Mouse (Mus musculus) common myeloid progenitor, adult 5-6 weeks (primary cell): ENCODE results near the gene Aldh1a2. TPM values are rescaled to one million over a fixed set of nuclear protein-coding genes. Genes with fewer than 3 reads are reported as not detected.

Source experiments
- ATAC-seq: replicated peaks from 2 replicates; pipeline ENCODE4 v1.8.0; 2016; ENCODE audit warnings: low read depth, mild to moderate bottlenecking, moderate TSS enrichment, inconsistent platforms; ENCODE audit not compliant: poor library complexity, severe bottlenecking
- total RNA-seq: library from RNA; stranded (forward); fragments of 200-1000, 187-1606 nt; gene quantifications from 2 replicates; pipeline ENCODE4 v1.2.3, GENCODE M21; 2017

Gene Aldh1a2
- total RNA-seq, 1 experiment from 2014 or later: not detected

DNA sequence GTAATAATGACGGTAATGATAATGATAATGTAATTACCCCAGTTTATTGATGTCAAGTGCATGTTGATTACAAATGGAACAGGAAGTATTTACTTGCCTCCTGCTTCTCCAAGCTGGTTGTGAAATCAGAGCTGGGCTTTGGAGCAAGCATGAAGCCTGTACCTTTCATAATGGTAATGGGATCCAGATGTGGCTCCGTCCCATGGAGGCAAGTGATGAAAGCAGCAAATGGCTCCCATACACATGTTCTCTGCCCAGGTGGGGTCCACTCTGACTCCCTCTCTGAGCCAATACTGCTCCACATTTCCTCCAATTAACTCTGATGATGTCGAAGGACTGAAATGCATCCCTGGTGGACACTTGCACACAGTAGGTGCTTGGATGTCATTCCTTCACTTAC, 121.8 kb downstream of the Aldh1a2 start:
- no peak for ATAC-seq

DNA sequence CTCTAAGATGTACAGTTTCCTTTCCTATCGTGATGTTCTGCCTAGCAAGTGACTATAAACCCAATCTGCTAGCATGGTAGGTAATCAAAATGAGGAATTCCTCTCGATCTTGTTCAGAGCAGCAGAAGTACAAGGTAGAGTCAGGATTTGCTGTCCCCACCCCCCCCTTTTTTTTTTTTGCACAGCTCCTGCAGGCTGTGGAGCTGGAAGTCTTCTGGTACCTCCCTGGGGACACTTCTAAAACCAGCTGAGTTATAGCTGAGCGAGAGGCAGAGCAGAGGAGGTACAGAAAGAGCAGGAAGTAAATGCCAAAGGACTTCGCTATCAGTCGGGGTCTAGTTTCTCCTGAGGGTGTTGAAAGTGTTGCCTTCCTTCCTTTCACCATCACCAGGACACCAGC, 124.5 kb downstream of the Aldh1a2 start:
- no peak for ATAC-seq

Other genes starting within 250 kb of the Aldh1a2 start
- gene Aqp9, start 47.1 kb upstream of the Aldh1a2 start, total RNA-seq: 26.5 and 29.0 TPM in 2 replicates